Mouse (Mus musculus): Measurements from ENCODE around the gene Cdkal1. TPM values are rescaled to one million over a fixed set of nuclear protein-coding genes. Genes with fewer than 3 reads are reported as not detected.

Cdkal1 gene
- polyA plus RNA-seq (2012; rRNA removed), result 6.9 and 10.0 TPM in 2 replicates

DNA sequence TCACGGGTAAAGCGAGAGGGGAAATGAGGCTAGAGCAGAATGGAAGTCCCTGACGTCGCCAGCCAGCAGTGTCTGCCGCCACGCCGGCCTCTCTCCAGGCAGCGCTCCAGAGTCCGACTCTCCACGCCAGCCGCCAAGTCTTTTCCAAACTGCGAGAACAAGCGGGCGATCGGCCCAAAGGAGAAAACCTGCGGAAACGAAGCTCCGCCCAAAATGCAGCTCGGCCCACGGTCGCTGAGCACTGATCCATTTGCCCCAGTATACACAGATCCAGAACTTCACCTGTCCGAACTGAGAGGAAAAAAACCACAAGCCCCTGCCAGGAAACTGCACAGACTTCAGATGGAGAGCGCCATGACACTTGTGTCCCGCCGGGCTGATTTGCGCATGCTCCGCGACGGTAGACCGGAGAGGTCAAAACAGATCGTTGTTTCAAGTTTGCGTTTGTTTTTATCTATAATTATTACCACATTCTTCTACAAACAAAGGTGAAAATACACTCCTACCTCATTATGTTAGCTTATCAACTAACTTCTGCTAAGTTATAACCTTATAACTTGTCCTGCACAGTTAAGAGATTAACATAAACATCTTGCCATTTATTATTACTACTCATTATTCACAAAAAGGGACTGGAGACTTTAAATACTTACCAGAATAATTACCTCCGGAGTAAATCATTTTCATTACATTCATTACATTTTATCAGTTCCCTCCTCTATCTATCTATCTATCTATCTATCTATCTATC is at the start of gene Cdkal1:
Gene Cdkal1 (minus strand): TSS at position 394 of the 751 bp plus-strand sequence.
- DNase-seq (ENCODE audit: low spot score), result peak; percentile 76

- DNase-seq (ENCODE audit: low spot score), result no peak
Observed at GRCm38 (mm10) chr13:29903341-29903740, 47.9 kb upstream of the Cdkal1 start.

GRCm38 (mm10) chr13:29902676-29903075 is 47.2 kb upstream of the Cdkal1 start:
- no peak for DNase-seq (ENCODE audit: low spot score)

GRCm38 (mm10) chr13:29901641-29902040 is 46.2 kb upstream of the Cdkal1 start:
- DNase-seq (ENCODE audit: low spot score), result no peak

GRCm38 (mm10) chr13:29866780-29867179 is 11.3 kb upstream of the Cdkal1 start:
- no peak for DNase-seq (ENCODE audit: low spot score)

GRCm38 (mm10) chr13:29864331-29864730 is 8.9 kb upstream of the Cdkal1 start:
- no peak for DNase-seq (ENCODE audit: low spot score)

DNA sequence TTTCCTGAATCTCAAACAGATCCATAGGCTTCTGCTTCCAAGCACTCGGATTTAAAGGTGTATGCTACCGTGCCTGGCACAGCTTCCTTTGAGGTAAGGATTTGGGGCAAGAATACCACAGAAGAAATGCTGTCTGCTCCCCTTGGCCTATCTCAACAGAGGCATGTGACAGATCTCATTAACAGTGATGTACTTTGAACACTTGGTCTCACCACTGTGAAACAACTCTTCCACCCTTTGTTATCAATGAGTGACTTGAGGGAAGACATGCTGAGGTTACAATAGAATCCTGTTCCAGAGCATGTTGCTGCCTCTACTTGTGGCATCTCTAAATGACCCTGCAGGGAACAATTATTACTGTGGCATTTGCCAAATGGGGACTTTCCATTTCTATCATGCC is 4.6 kb upstream of the Cdkal1 start:
- no peak for DNase-seq (ENCODE audit: low spot score)

DNA sequence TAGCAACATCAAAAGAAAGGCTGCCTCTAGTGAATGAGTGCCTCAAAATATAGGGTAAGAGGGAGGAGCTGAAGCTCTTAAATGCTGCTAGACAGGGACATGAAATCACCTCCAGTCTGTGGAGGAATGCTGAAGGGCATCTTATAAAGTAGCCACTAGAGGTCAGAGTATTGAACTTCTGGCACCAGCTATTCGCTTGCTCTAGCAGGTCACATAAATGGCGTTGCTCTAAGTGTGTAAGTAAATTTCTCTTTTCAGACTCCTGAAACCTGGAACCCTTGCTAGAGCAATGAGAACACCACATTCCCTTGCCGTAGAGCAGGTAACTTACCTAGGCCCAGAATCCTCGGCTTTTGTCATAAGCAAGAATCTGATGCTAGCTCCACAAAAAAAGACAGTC is 2.0 kb upstream of the Cdkal1 start:
- no peak for DNase-seq (ENCODE audit: low spot score)

- no peak for DNase-seq (ENCODE audit: low spot score)
Observed at GRCm38 (mm10) chr13:29854876-29855275, 598 bp downstream of the Cdkal1 start.

GRCm38 (mm10) chr13:29838409-29839047 is 16.9 kb downstream of the Cdkal1 start:
- no peak for DNase-seq (ENCODE audit: low spot score)

DNA sequence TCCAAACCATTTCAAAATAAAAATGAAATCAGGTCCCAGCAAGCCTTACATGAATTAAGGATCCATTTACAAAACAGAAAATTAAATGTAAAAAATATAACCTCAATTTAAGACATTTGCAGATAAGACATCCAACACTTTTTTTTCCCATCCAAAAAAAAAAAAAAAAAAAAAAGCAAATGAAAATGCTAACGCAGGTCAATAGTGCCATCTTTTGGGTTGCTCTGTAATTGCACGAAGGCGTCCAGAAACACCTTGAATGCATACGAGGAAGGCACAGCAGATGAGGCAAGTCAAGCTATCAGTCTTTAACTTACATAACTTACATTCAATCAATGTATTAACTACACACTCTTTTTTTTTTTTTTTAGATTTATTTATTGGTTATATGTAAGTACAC is 20.3 kb downstream of the Cdkal1 start:
- DNase-seq (ENCODE audit: low spot score), result no peak

- DNase-seq (ENCODE audit: low spot score), result no peak
Observed at GRCm38 (mm10) chr13:29833751-29834150, 21.7 kb downstream of the Cdkal1 start.

DNA sequence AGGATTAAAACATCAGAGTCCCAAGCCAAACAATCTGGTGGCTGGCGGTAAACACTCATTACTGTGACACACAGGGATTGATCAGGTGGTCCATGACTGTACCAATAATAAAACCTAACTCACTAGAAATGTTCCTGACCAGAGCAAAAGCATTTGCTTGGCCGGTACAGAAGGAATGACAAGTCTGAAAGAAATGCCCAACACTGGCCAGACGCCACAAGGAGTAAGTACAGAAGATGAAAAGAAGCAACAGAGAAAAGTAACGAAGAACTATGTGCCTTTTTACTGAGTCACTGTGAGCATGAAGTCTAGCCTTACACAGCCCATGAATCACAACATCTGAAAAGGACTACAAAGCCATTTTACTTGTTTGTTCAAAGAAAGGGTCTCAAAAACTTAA is 24.3 kb downstream of the Cdkal1 start:
- no peak for DNase-seq (ENCODE audit: low spot score)

DNA sequence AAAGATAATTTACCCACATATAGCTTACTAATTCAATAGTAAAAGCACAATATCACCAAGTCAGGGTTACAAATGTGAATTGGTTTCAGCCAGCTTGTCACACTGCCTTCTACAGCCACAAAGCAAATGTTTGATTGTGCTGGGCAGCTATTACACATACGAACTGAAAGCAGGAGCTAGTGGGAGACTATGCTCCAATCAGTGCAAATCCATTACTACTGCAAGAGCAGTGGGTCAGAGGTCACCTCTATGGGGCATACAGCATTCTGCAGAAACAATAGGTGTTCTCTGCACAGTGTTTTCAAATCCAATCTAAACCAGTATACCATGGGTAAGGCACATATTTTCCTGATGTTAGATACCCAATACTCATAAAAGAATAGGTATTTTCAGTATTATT is 27.4 kb downstream of the Cdkal1 start:
- DNase-seq (ENCODE audit: low spot score), result no peak

GRCm38 (mm10) chr13:29826469-29826868 is 29.0 kb downstream of the Cdkal1 start:
- DNase-seq (ENCODE audit: low spot score), result no peak

GRCm38 (mm10) chr13:29826041-29826440 is 29.4 kb downstream of the Cdkal1 start:
- DNase-seq (ENCODE audit: low spot score), result no peak

GRCm38 (mm10) chr13:29824797-29825196 is 30.7 kb downstream of the Cdkal1 start:
- no peak for DNase-seq (ENCODE audit: low spot score)

GRCm38 (mm10) chr13:29824326-29824725 is 31.1 kb downstream of the Cdkal1 start:
- no peak for DNase-seq (ENCODE audit: low spot score)

DNA sequence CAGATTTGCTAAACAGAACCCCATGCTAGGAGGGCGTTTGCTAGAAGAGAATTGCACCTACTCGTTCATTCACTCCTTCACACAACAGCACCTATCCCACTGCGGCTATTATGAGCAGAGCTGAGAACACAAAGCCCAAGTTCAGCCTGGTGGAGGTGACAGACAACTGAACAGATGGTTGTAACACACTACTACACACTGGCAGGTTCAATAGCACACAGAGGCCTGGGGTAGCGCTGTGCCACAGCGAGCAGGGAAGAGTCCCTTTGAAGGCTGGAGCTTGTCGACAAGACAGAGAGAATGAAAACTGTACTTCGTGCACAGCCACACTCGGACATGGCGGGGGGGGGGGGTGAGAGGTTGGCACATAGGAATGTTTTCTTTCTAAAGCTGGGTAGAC is 31.6 kb downstream of the Cdkal1 start:
- no peak for DNase-seq (ENCODE audit: low spot score)

- DNase-seq (ENCODE audit: low spot score), result no peak
Observed at GRCm38 (mm10) chr13:29823487-29823886, 32.0 kb downstream of the Cdkal1 start.

DNA sequence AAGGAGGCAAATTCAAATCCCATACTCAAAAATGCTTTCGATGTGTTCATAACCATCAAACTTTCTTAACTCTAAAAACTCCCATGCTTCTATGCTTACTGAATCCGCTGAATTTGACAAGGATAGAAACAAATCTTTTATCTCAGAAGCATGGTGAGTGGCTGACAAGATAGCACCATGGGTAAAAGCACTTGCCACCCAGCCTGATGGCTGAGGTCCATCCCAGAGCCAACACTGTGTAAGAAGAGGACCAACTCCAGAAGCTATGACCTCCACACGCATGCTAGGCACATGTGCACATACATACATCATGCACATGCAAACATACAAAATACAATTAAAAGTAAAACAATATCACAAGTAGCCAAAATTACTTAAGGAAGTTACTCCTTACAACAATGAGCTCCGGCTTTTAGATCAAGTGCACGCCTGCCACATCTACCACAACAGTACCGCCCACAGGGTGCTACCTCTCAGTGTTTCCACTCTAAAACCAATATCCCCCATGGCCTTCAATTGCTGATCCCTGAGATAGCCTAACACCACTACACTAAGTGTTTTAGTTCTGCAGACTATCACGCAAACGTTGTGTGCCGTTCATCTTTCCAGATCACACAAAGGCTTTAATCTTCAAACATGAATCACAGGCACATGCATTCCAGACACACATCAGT is 35.4 kb downstream of the Cdkal1 start:
- no peak for DNase-seq (ENCODE audit: low spot score)

DNA sequence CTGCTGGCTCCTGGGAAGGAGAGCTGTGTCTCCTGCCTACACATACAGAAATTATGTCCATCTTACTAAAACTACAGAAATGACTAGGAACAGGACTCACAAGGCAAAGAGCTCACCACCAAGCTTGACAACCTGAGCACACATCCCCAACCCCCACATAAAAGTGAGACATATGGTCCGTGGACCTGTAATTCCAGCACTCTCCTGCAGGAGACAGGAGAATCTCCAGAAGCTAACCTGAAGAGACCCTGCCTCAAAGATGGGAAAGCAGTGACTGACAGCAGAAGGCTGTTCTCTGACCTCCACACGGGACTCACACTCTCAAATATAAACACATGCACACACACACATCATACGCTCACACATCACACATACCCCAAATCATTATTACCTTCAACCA is 36.3 kb downstream of the Cdkal1 start:
- no peak for DNase-seq (ENCODE audit: low spot score)

- no peak for DNase-seq (ENCODE audit: low spot score)
Observed at GRCm38 (mm10) chr13:29818314-29818713, 37.2 kb downstream of the Cdkal1 start.
